Mouse (Mus musculus): ENCODE results near the gene Lrrfip2. TPM values are rescaled to one million over a fixed set of nuclear protein-coding genes. Genes with fewer than 3 reads are reported as not detected.

Lrrfip2 gene
- polyA plus RNA-seq, 1 experiment from 2014 or later = 39.6 TPM

DNA sequence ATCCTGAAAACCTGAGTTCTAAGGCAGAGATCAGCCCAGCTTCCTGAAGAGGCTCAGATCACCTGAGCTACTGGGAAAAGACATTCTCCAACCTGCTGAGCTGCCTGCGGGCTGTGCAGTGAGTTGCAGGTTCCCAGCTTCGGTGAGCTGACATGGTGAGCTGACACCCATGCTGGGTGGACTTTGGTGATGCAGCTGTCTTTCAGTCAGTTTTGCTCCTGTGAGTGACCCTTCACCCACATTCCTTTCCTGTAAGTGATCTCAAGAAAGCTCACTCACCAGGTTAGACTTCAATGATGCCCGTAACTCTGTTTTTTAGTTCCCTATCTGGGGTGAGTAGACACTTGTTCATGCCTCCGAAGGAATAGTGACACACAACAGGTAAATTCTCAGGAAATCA lies 32.1 kb upstream of the Lrrfip2 start:
- Histone ChIP-seq H3K4me3 (replicated peaks; ENCODE audit: low read depth, low read length) (no peak overlapping the region), H3K4me1 (replicated peaks; ENCODE audit: insufficient read depth, low read length) (no peaks in the 10 kb centered on the region), H3K36me3 (ENCODE audit: insufficient read depth, low read length) (no peaks in the 10 kb centered on the region), H3K27me3 (ENCODE audit: insufficient read depth, low read length) (no peaks in the 10 kb centered on the region), H3K27ac (no peak overlapping the region), H3K4me2 (ENCODE audit: low read length) (no peak overlapping the region), H3K9ac (ENCODE audit: low read depth, low read length) (no peak overlapping the region), H3K9me3 (replicated peaks; ENCODE audit: low read length) (no peaks in the 10 kb centered on the region)
- DNase-seq (ENCODE audit: low spot score) = no peak
- ATAC-seq (replicated peaks; ENCODE audit: low FRiP score, low read depth) = no peak
- no peak for TF ChIP-seq CTCF (IDR thresholded peaks at IDR 0.05; ENCODE audit: low read depth)
- WGBS = 50% methylated on average over 4 of the region's 4 CpGs

DNA sequence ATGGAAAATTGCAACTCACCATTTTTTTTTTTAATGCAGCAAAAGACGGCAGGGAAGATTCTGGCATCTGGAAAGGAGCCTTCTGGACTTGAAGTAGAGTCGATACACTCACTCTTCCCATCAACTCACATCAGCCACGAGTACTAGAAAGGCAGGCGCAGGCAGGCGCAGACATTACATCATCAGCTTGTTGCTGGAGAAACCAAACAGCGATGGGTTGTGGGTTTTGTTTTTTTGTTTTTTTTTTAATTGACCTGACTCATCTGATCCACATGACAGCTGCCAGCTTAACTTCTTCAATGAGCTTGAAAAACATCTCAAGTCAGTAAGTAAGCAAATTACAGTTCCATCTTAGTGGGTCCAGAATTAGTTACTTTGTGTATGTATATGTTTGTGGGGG lies 31.3 kb upstream of the Lrrfip2 start:
- Histone ChIP-seq H3K9ac (ENCODE audit: low read depth, low read length) (no peak overlapping the region), H3K36me3 (ENCODE audit: insufficient read depth, low read length) (no peaks in the 10 kb centered on the region), H3K4me2 (ENCODE audit: low read length) (no peak overlapping the region), H3K4me3 (replicated peaks; ENCODE audit: low read depth, low read length) (no peak overlapping the region), H3K9me3 (replicated peaks; ENCODE audit: low read length) (no peaks in the 10 kb centered on the region), H3K27me3 (ENCODE audit: insufficient read depth, low read length) (no peaks in the 10 kb centered on the region), H3K4me1 (replicated peaks; ENCODE audit: insufficient read depth, low read length) (no peaks in the 10 kb centered on the region), H3K27ac (no peak overlapping the region)
- no peak for TF ChIP-seq CTCF (IDR thresholded peaks at IDR 0.05; ENCODE audit: low read depth)
- 74% methylated on average over 6 of the region's 6 CpGs for WGBS
- DNase-seq (ENCODE audit: low spot score) (no peak), ATAC-seq (replicated peaks; ENCODE audit: low FRiP score, low read depth) (no peak)

DNA sequence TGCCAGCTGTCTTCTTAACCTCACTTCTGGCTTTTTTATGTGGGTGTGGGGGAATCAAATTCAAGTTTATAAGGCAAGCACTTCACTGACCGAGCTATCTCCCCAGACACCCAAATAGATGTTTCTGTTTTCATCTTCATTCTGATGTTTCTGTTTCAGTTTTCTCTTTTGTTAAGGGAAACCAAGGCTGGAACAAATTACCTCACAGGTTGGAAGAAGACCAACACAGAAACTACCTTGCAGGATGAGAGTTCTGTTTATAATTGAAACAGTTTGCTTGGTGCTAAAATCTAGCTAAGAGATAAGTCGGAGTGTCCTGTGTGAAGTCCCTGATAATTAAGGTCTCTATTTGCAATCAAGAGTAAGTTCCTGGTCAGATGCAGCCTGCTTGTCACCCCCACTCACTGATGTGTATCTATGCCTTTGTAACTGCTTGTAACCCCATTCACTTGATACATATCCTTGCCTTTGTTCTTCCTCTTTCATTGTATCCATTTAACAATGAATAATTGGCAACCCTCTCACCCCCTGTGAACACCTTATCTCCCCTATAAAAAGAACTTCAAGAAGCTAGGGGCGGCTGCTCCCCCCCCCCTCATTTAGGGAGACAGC lies 30.3 kb upstream of the Lrrfip2 start:
- no peak overlapping the region for H3K4me3 ChIP-seq (replicated peaks; ENCODE audit: low read depth, low read length)
- H3K4me2 ChIP-seq (ENCODE audit: low read length) = no peak overlapping the region
- H3K36me3 ChIP-seq (ENCODE audit: insufficient read depth, low read length) = no peaks in the 10 kb centered on the region
- 54% methylated on average over 3 of the region's 3 CpGs for WGBS
- H3K27me3 ChIP-seq (ENCODE audit: insufficient read depth, low read length) = no peaks in the 10 kb centered on the region
- H3K9me3 ChIP-seq (replicated peaks; ENCODE audit: low read length) = no peaks in the 10 kb centered on the region
- ATAC-seq (replicated peaks; ENCODE audit: low FRiP score, low read depth) = no peak
- no peak for DNase-seq (ENCODE audit: low spot score)
- no peaks in the 10 kb centered on the region for H3K4me1 ChIP-seq (replicated peaks; ENCODE audit: insufficient read depth, low read length)
- H3K27ac ChIP-seq = no peak overlapping the region
- no peak for TF ChIP-seq CTCF (IDR thresholded peaks at IDR 0.05; ENCODE audit: low read depth)
- H3K9ac ChIP-seq (ENCODE audit: low read depth, low read length) = no peak overlapping the region

DNA sequence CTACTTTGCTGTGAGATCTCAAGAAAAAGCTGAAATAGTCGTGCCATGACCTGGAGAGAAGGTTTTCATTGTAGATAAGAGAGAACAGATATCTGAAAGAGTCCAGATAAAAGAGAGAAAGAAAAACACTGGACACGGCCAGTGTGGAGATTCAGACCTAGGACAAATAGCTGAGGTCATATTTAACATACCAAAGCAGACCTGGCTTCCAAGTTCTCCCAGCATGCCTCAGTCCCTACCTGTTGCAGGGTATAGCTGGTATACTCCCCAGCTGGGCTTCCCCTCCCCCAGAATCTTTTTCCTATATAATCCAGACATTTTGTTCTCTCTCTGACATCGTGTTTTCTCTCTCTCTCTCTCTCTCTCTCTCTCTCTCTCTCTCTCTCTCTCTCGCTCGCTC lies 29.4 kb upstream of the Lrrfip2 start:
- ATAC-seq (replicated peaks; ENCODE audit: low FRiP score, low read depth) (no peak), DNase-seq (ENCODE audit: low spot score) (no peak)
- H3K9ac ChIP-seq (ENCODE audit: low read depth, low read length) = no peak overlapping the region
- no peak for TF ChIP-seq CTCF (IDR thresholded peaks at IDR 0.05; ENCODE audit: low read depth)
- no peak overlapping the region for H3K4me3 ChIP-seq (replicated peaks; ENCODE audit: low read depth, low read length)
- no peaks in the 10 kb centered on the region for H3K9me3 ChIP-seq (replicated peaks; ENCODE audit: low read length)
- H3K27me3 ChIP-seq (ENCODE audit: insufficient read depth, low read length) = no peaks in the 10 kb centered on the region
- WGBS = 12% methylated on average over 5 of the region's 5 CpGs
- H3K4me1 ChIP-seq (replicated peaks; ENCODE audit: insufficient read depth, low read length) = no peaks in the 10 kb centered on the region
- H3K36me3 ChIP-seq (ENCODE audit: insufficient read depth, low read length) = no peaks in the 10 kb centered on the region
- H3K27ac ChIP-seq = no peak overlapping the region
- no peak overlapping the region for H3K4me2 ChIP-seq (ENCODE audit: low read length)

DNA sequence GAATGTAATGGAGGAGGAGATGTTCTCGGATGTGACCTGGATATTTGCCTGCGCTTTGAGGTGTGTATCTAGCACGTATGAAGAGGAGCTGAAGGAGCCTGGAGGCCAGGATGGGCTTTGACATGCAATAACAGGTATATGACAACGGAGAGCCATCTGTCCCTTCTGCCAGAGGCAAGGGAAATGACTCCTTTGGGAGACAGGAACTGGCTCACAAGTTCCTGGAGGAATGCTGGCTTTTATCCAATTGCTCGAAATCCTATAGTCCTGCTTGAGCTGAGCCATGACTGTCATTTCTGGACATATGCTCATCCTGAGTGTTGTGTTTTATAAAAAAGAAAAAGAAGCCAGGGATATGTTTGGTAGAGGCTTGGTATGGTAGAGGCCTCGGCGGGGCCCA lies 28.5 kb upstream of the Lrrfip2 start:
- TF ChIP-seq CTCF (IDR thresholded peaks at IDR 0.05; ENCODE audit: low read depth) = no peak
- Histone ChIP-seq H3K9ac (ENCODE audit: low read depth, low read length) (no peak overlapping the region), H3K27me3 (ENCODE audit: insufficient read depth, low read length) (no peaks in the 10 kb centered on the region), H3K36me3 (ENCODE audit: insufficient read depth, low read length) (no peaks in the 10 kb centered on the region), H3K9me3 (replicated peaks; ENCODE audit: low read length) (no peaks in the 10 kb centered on the region), H3K4me1 (replicated peaks; ENCODE audit: insufficient read depth, low read length) (no peaks in the 10 kb centered on the region), H3K4me3 (replicated peaks; ENCODE audit: low read depth, low read length) (no peak overlapping the region), H3K4me2 (ENCODE audit: low read length) (no peak overlapping the region), H3K27ac (no peak overlapping the region)
- DNase-seq (ENCODE audit: low spot score) (no peak), ATAC-seq (replicated peaks; ENCODE audit: low FRiP score, low read depth) (no peak)
- 45% methylated on average over 7 of the region's 7 CpGs for WGBS

DNA sequence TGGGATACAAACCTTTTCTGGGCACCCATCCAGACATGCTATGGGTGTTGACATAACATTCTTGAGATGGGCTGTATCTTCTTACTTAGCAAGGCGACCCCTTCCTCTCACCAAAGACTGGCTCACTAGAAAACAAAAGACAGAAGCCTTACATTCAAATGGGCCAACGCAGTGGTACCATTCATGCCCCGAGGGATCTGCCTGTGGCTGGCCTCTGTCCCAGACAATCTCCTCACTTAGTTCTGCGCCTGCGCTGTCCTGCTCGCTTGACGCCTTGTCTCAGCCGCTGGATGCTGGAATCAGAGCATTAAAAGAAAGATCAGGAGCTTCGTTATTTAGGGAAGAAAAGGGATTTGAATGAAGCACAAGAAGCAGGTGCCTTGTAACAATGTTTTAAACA lies 24.7 kb upstream of the Lrrfip2 start:
- Histone ChIP-seq H3K4me2 (ENCODE audit: low read length) (no peak overlapping the region), H3K27ac (no peak overlapping the region), H3K36me3 (ENCODE audit: insufficient read depth, low read length) (no peaks in the 10 kb centered on the region), H3K4me3 (replicated peaks; ENCODE audit: low read depth, low read length) (no peak overlapping the region), H3K4me1 (replicated peaks; ENCODE audit: insufficient read depth, low read length) (peaks cover 12% of the 10 kb centered on the region; the same call in 1 of the 2 replicates), H3K9ac (ENCODE audit: low read depth, low read length) (no peak overlapping the region), H3K27me3 (ENCODE audit: insufficient read depth, low read length) (no peaks in the 10 kb centered on the region), H3K9me3 (replicated peaks; ENCODE audit: low read length) (no peaks in the 10 kb centered on the region)
- TF ChIP-seq CTCF (IDR thresholded peaks at IDR 0.05; ENCODE audit: low read depth) = no peak
- WGBS = 71% methylated on average over 9 of the region's 9 CpGs
- no peak for ATAC-seq (replicated peaks; ENCODE audit: low FRiP score, low read depth)
- DNase-seq (ENCODE audit: low spot score) = no peak

DNA sequence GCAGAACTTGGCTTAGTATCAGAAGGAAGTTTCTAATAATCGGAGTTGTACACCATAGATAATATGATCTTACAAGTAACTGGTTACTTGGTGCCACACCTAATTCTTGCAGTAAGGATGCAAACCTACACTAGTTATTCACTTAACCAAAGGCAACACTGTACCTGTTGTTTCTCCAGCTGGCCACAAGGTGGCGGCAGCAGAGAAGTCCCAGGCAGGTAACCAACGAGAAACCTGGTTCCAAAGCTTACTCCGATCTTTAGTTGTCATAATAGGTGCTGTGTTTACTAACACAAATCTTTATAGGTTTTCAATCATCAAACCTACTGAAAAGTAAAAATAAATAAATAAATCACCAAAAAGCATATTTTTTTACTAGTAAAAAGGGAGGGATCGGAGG lies 24.3 kb upstream of the Lrrfip2 start:
- WGBS = 29% methylated on average over 5 of the region's 5 CpGs
- peak; percentile 83 for DNase-seq (ENCODE audit: low spot score)

More for the DNA sequence above, 24.3 kb upstream of the Lrrfip2 start:
- Histone ChIP-seq H3K4me2 (ENCODE audit: low read length) (no peak overlapping the region), H3K4me3 (replicated peaks; ENCODE audit: low read depth, low read length) (no peak overlapping the region), H3K9me3 (replicated peaks; ENCODE audit: low read length) (no peaks in the 10 kb centered on the region), H3K27ac (no peak overlapping the region), H3K4me1 (replicated peaks; ENCODE audit: insufficient read depth, low read length) (peaks cover 12% of the 10 kb centered on the region; the same call in 1 of the 2 replicates), H3K9ac (ENCODE audit: low read depth, low read length) (no peak overlapping the region), H3K27me3 (ENCODE audit: insufficient read depth, low read length) (no peaks in the 10 kb centered on the region), H3K36me3 (ENCODE audit: insufficient read depth, low read length) (no peaks in the 10 kb centered on the region)
- ATAC-seq (replicated peaks; ENCODE audit: low FRiP score, low read depth) = no peak
- peak; percentile 93 for TF ChIP-seq CTCF (IDR thresholded peaks at IDR 0.05; ENCODE audit: low read depth)
